ENCODE assay signal across 8 mouse cellular contexts in the genomic region with DNA sequence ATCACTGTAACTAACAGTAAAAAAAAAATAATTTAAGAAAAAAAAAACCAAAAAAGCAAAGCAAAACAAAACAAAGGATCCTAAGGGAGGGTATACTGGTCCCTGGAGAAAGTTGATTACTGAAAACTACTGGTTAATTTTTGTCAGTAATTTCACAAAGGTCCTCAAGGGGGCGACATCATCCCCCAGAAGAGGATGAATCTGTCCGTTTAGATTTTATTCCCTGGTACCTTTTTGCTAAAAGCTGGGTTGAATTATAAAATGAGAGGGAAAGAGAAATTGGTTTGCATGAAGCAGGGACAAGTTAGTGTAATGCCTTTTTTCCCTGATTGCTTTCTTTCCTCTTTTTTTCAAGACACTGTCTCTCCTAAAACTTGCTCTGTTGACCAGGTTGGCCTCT. TPM values are rescaled to one million over a fixed set of nuclear protein-coding genes. Genes with fewer than 3 reads are reported as not detected.
DNase-seq lines count a peak whose midpoint lies in the region; ATAC-seq and TF ChIP-seq lines count a peak whose summit lies in the region.

No protein-coding gene starts in this region.

- peak; percentile 72 for TF ChIP-seq CTCF in heart, postnatal 0 days (IDR thresholded peaks at IDR 0.05; ENCODE audit: low read depth)
- TF ChIP-seq CTCF in hindbrain, postnatal 0 days (IDR thresholded peaks at IDR 0.05; ENCODE audit: low read depth) = peak; percentile 75

- ATAC-seq in heart, postnatal 0 days (ENCODE audit: insufficient read depth, low read depth) = no peak
- ATAC-seq in midbrain, embryonic 15.5 days (replicated peaks) = no peak
- ATAC-seq in midbrain, embryonic 16.5 days = no peak
- ATAC-seq in hindbrain, postnatal 0 days = no peak
- no peak for ATAC-seq in megakaryocyte, adult 5-6 weeks (ENCODE audit: poor library complexity, severe bottlenecking)
- no peak for ATAC-seq in activated CD4-positive, CD25-positive, alpha-beta regulatory T cell, adult 4 months

- TF ChIP-seq EP300 in heart, postnatal 0 days (IDR thresholded peaks at IDR 0.05; ENCODE audit: low read depth) = no peak

- H3K27me3 ChIP-seq in heart, postnatal 0 days (ENCODE audit: control insufficient read depth, insufficient read depth, low read length) = no peaks in the 10 kb centered on the region
- no peaks in the 10 kb centered on the region for H3K27me3 ChIP-seq in midbrain, embryonic 15.5 days (replicated peaks)
- H3K27me3 ChIP-seq in midbrain, embryonic 16.5 days (ENCODE audit: control insufficient read depth, insufficient read depth, low read depth, low read length) = no peaks in the 10 kb centered on the region; the same call in 1 of the 2 replicates
- no peaks in the 10 kb centered on the region for H3K27me3 ChIP-seq in hindbrain, postnatal 0 days (ENCODE audit: insufficient read depth, low read length)

- H3K9ac ChIP-seq in heart, postnatal 0 days (replicated peaks; ENCODE audit: low read depth, low read length) = no peak overlapping the region
- H3K9ac ChIP-seq in midbrain, embryonic 15.5 days = no peak overlapping the region
- no peak overlapping the region for H3K9ac ChIP-seq in midbrain, embryonic 16.5 days (ENCODE audit: low read depth, low read length)
- H3K9ac ChIP-seq in hindbrain, postnatal 0 days (replicated peaks; ENCODE audit: low read length) = no peak overlapping the region

- H3K4me2 ChIP-seq in heart, postnatal 0 days (ENCODE audit: low read depth, low read length) = no peak overlapping the region
- H3K4me2 ChIP-seq in midbrain, embryonic 15.5 days = no peak overlapping the region
- no peak overlapping the region for H3K4me2 ChIP-seq in midbrain, embryonic 16.5 days (ENCODE audit: low read length)
- H3K4me2 ChIP-seq in hindbrain, postnatal 0 days (ENCODE audit: low read depth, low read length) = no peak overlapping the region

- H3K36me3 ChIP-seq in heart, postnatal 0 days (replicated peaks; ENCODE audit: control insufficient read depth, insufficient read depth, low read length) = no peaks in the 10 kb centered on the region
- H3K36me3 ChIP-seq in midbrain, embryonic 15.5 days (replicated peaks) = no peaks in the 10 kb centered on the region
- H3K36me3 ChIP-seq in midbrain, embryonic 16.5 days (ENCODE audit: control insufficient read depth, insufficient read depth, low read length) = no peaks in the 10 kb centered on the region
- H3K36me3 ChIP-seq in hindbrain, postnatal 0 days (ENCODE audit: insufficient read depth, low read length) = no peaks in the 10 kb centered on the region

- no peak overlapping the region for H3K27ac ChIP-seq in heart, postnatal 0 days (ENCODE audit: low read depth)
- H3K27ac ChIP-seq in midbrain, embryonic 15.5 days = 0 out of 2 replicates have a peak overlapping the region, but pooled peaks have one; percentile 43
- no peak overlapping the region; the same call in 1 of the 2 replicates for H3K27ac ChIP-seq in midbrain, embryonic 16.5 days (ENCODE audit: low read length)
- no peak overlapping the region for H3K27ac ChIP-seq in hindbrain, postnatal 0 days

- H3K4me3 ChIP-seq in heart, postnatal 0 days (ENCODE audit: low read depth, low read length) = no peak overlapping the region
- no peak overlapping the region for H3K4me3 ChIP-seq in midbrain, embryonic 15.5 days
- H3K4me3 ChIP-seq in midbrain, embryonic 16.5 days (ENCODE audit: low read depth, low read length) = no peak overlapping the region
- H3K4me3 ChIP-seq in hindbrain, postnatal 0 days (ENCODE audit: low read length) = no peak overlapping the region

- no peaks in the 10 kb centered on the region for H3K9me3 ChIP-seq in heart, postnatal 0 days (replicated peaks; ENCODE audit: control insufficient read depth, low read length)
- no peaks in the 10 kb centered on the region for H3K9me3 ChIP-seq in midbrain, embryonic 15.5 days
- no peaks in the 10 kb centered on the region for H3K9me3 ChIP-seq in midbrain, embryonic 16.5 days (replicated peaks; ENCODE audit: control insufficient read depth, low read length, poor library complexity, severe bottlenecking)
- no peaks in the 10 kb centered on the region for H3K9me3 ChIP-seq in hindbrain, postnatal 0 days (ENCODE audit: low read length)

- intact Hi-C loops in heart, postnatal 25 days (cut with DNase I) = loop anchor here (1.0 kb wide), 2 partner anchors 30 to 67 kb away; no protein-coding TSS in a partner anchor

- 2% methylated on average over 2 of the region's 2 CpGs for WGBS in heart, postnatal 0 days
- 0% methylated on average over 2 of the region's 2 CpGs for WGBS in midbrain, embryonic 15.5 days
- 0% methylated on average over 2 of the region's 2 CpGs for WGBS in midbrain, embryonic 16.5 days
- 0% methylated on average over 2 of the region's 2 CpGs for WGBS in hindbrain, postnatal 0 days

- peak; percentile 62 for DNase-seq in heart, postnatal 0 days (ENCODE audit: low spot score)
- no peak for DNase-seq in heart, postnatal 25 days (ENCODE audit: low spot score)
- DNase-seq in ZHBTc4 (ENCODE audit: low read depth, low spot score) = peak; percentile 50
- peak; percentile 75 for DNase-seq in hindbrain, postnatal 0 days (ENCODE audit: low spot score)

- H3K4me1 ChIP-seq in heart, postnatal 0 days (ENCODE audit: control insufficient read depth, insufficient read depth) = no peaks in the 10 kb centered on the region
- H3K4me1 ChIP-seq in midbrain, embryonic 15.5 days = peaks cover 8% of the 10 kb centered on the region
- H3K4me1 ChIP-seq in midbrain, embryonic 16.5 days (ENCODE audit: control insufficient read depth, insufficient read depth, low read length) = peaks cover 5% of the 10 kb centered on the region
- H3K4me1 ChIP-seq in hindbrain, postnatal 0 days (ENCODE audit: insufficient read depth, low read length) = peaks cover 5% of the 10 kb centered on the region

RNA-seq across cellular contexts. Expression of gene Zc3h4, which starts 4.8 kb away (rescaled TPM):
- total RNA-seq in heart, postnatal 0 days (2014; rRNA removed; ENCODE audit: low replicate concordance) = 16.5 and 16.9 TPM in 2 replicates
- polyA plus RNA-seq in heart, postnatal 0 days (2015; fragmentation: Nextera tagmentation; extraction: Ambion mirVana) = 4.4 and 5.0 TPM in 2 replicates
- 10 to 100 TPM; 29.0 to 29.9 TPM for total RNA-seq in heart, postnatal 25 days (2021)
- polyA plus RNA-seq in midbrain, embryonic 15.5 days (2015; fragmentation: Nextera tagmentation; extraction: Ambion mirVana) = 20.0 and 22.1 TPM in 2 replicates
- 14.2 TPM in 2 replicates for polyA plus RNA-seq in midbrain, embryonic 16.5 days (2015; fragmentation: Nextera tagmentation; extraction: Ambion mirVana)
- 36.8 and 38.2 TPM in 2 replicates for total RNA-seq in hindbrain, postnatal 0 days (2014; rRNA removed)
- 8.3 and 9.1 TPM in 2 replicates for polyA plus RNA-seq in hindbrain, postnatal 0 days (2015; fragmentation: Nextera tagmentation; extraction: Ambion mirVana)
- 25.3 and 28.0 TPM in 2 replicates for total RNA-seq in megakaryocyte, adult 5-6 weeks (2015)
- total RNA-seq in megakaryocyte, adult 5-6 weeks (2017) = 20.6 and 34.0 TPM in 2 replicates
- 10 to 100 TPM; 14.0 to 16.1 TPM for polyA plus RNA-seq in activated CD4-positive, CD25-positive, alpha-beta regulatory T cell, adult 4 months (2017; shearing (Covaris generic))

RNA-seq across cellular contexts. Expression of gene Sae1, which starts 8.3 kb away (rescaled TPM):
- total RNA-seq in heart, postnatal 0 days (2014; rRNA removed; ENCODE audit: low replicate concordance) = 41.7 and 61.2 TPM in 2 replicates
- 101 and 102 TPM in 2 replicates for polyA plus RNA-seq in heart, postnatal 0 days (2015; fragmentation: Nextera tagmentation; extraction: Ambion mirVana)
- 10 to 100 TPM; 35.2 to 37.2 TPM for total RNA-seq in heart, postnatal 25 days (2021)
- polyA plus RNA-seq in midbrain, embryonic 15.5 days (2015; fragmentation: Nextera tagmentation; extraction: Ambion mirVana) = 243 and 256 TPM in 2 replicates
- polyA plus RNA-seq in midbrain, embryonic 16.5 days (2015; fragmentation: Nextera tagmentation; extraction: Ambion mirVana) = 239 and 255 TPM in 2 replicates
- 88.6 and 89.4 TPM in 2 replicates for total RNA-seq in hindbrain, postnatal 0 days (2014; rRNA removed)
- polyA plus RNA-seq in hindbrain, postnatal 0 days (2015; fragmentation: Nextera tagmentation; extraction: Ambion mirVana) = 215 and 216 TPM in 2 replicates
- 49.1 and 55.1 TPM in 2 replicates for total RNA-seq in megakaryocyte, adult 5-6 weeks (2015)
- 267 and 278 TPM in 2 replicates for total RNA-seq in megakaryocyte, adult 5-6 weeks (2017)
- 100 to 1,000 TPM in 1 of 2 experiments, 10 to 100 TPM in 1; 75.9 to 106 TPM for polyA plus RNA-seq in activated CD4-positive, CD25-positive, alpha-beta regulatory T cell, adult 4 months (2017; shearing (Covaris generic))

RNA-seq across cellular contexts. Expression of gene Tmem160, which starts 56.6 kb away (rescaled TPM):
- total RNA-seq in heart, postnatal 0 days (2014; rRNA removed; ENCODE audit: low replicate concordance) = 94.2 and 123 TPM in 2 replicates
- polyA plus RNA-seq in heart, postnatal 0 days (2015; fragmentation: Nextera tagmentation; extraction: Ambion mirVana) = 153 and 154 TPM in 2 replicates
- 10 to 100 TPM; 82.2 to 88.1 TPM for total RNA-seq in heart, postnatal 25 days (2021)
- 63.6 and 74.4 TPM in 2 replicates for polyA plus RNA-seq in midbrain, embryonic 15.5 days (2015; fragmentation: Nextera tagmentation; extraction: Ambion mirVana)
- polyA plus RNA-seq in midbrain, embryonic 16.5 days (2015; fragmentation: Nextera tagmentation; extraction: Ambion mirVana) = 66.9 and 75.6 TPM in 2 replicates
- 71.7 and 72.6 TPM in 2 replicates for total RNA-seq in hindbrain, postnatal 0 days (2014; rRNA removed)
- polyA plus RNA-seq in hindbrain, postnatal 0 days (2015; fragmentation: Nextera tagmentation; extraction: Ambion mirVana) = 102 and 114 TPM in 2 replicates
- total RNA-seq in megakaryocyte, adult 5-6 weeks (2015) = 24.2 and 33.1 TPM in 2 replicates
- total RNA-seq in megakaryocyte, adult 5-6 weeks (2017) = 10.7 and 12.8 TPM in 2 replicates
- 1 to 10 TPM; 5.7 to 9.2 TPM for polyA plus RNA-seq in activated CD4-positive, CD25-positive, alpha-beta regulatory T cell, adult 4 months (2017; shearing (Covaris generic))
